10 mouse cellular contexts compared by ENCODE assay signal in genomic region chr10:77926140-77926539, GRCm38 (mm10). TPM values are rescaled to one million over a fixed set of nuclear protein-coding genes. Genes with fewer than 3 reads are reported as not detected.
DNase-seq lines count a peak whose midpoint lies in the region; ATAC-seq and TF ChIP-seq lines count a peak whose summit lies in the region.
"Had no signal": no experiment of that assay in that cellular context is flagged by ENCODE, and none has a peak within 500 bp of the region (broad histone marks: within the 10 kb centered on the region; RNA-seq: fewer than 3 reads in every experiment).

No protein-coding gene starts in this region.

- peak; percentile 72 for DNase-seq in hindbrain, embryonic 11.5 days (ENCODE audit: low spot score)
- peak; percentile 59 for DNase-seq in adrenal gland, postnatal 25 days
- peak; percentile 24 to 44 for DNase-seq in layer of hippocampus, postnatal 14 days (ENCODE audit: low spot score in 2 of 2)
- DNase-seq in naive thymus-derived CD4-positive, alpha-beta T cell, adult 2 months (ENCODE audit: low read depth): peak; percentile 59
- peak; percentile 81 for DNase-seq in thymus, postnatal 4 days

- no peak overlapping the region for H3K4me3 ChIP-seq in hindbrain, embryonic 11.5 days (ENCODE audit: low read depth, low read length)
- no peak overlapping the region for H3K4me3 ChIP-seq in hindbrain, embryonic 13.5 days
- H3K4me3 ChIP-seq in E14TG2a.4 (replicated peaks; ENCODE audit: low read length): no peak overlapping the region
- H3K4me3 ChIP-seq: embryonic facial prominence, embryonic 15.5 days; liver, embryonic 15.5 days had no signal

- TF ChIP-seq CTCF in E14TG2a.4 (conservative IDR thresholded peaks at IDR 0.05; ENCODE audit: low read length): peak; percentile 93

- H3K27me3 ChIP-seq in hindbrain, embryonic 11.5 days (ENCODE audit: control insufficient read depth, insufficient read depth, low read length): no peaks in the 10 kb centered on the region
- H3K27me3 ChIP-seq in hindbrain, embryonic 13.5 days: no peaks in the 10 kb centered on the region
- H3K27me3 ChIP-seq in E14TG2a.4 (ENCODE audit: insufficient read depth, low read length): 0 out of 2 replicates have a peak, but pooled peaks cover 6% of the 10 kb centered on the region
- H3K27me3 ChIP-seq: embryonic facial prominence, embryonic 15.5 days; liver, embryonic 15.5 days had no signal

- H3K27ac ChIP-seq in hindbrain, embryonic 11.5 days (ENCODE audit: low read depth, low read length): no peak overlapping the region
- no peak overlapping the region for H3K27ac ChIP-seq in hindbrain, embryonic 13.5 days
- H3K27ac ChIP-seq: embryonic facial prominence, embryonic 15.5 days; liver, embryonic 15.5 days had no signal

- no peak overlapping the region for H3K4me2 ChIP-seq in hindbrain, embryonic 11.5 days (replicated peaks; ENCODE audit: low read depth, low read length)
- no peak overlapping the region for H3K4me2 ChIP-seq in hindbrain, embryonic 13.5 days
- H3K4me2 ChIP-seq: embryonic facial prominence, embryonic 15.5 days; liver, embryonic 15.5 days had no signal

- ATAC-seq in hindbrain, embryonic 11.5 days (ENCODE audit: low FRiP score): no peak
- no peak for ATAC-seq in hindbrain, embryonic 13.5 days (ENCODE audit: low FRiP score)
- ATAC-seq in erythroblast, adult 5-6 weeks (replicated peaks; ENCODE audit: low FRiP score, poor library complexity, severe bottlenecking): peak; percentile 55; the same call in 1 of the 2 replicates

- H3K36me3 ChIP-seq in hindbrain, embryonic 11.5 days (ENCODE audit: control insufficient read depth, insufficient read depth, low read length): no peaks in the 10 kb centered on the region
- no peaks in the 10 kb centered on the region for H3K36me3 ChIP-seq in hindbrain, embryonic 13.5 days
- no peaks in the 10 kb centered on the region for H3K36me3 ChIP-seq in E14TG2a.4 (ENCODE audit: insufficient read depth, low read length)
- H3K36me3 ChIP-seq: embryonic facial prominence, embryonic 15.5 days; liver, embryonic 15.5 days had no signal

- H3K9me3 ChIP-seq in hindbrain, embryonic 11.5 days (ENCODE audit: control insufficient read depth, low read length): no peaks in the 10 kb centered on the region
- H3K9me3 ChIP-seq in hindbrain, embryonic 13.5 days: no peaks in the 10 kb centered on the region
- no peaks in the 10 kb centered on the region for H3K9me3 ChIP-seq in E14TG2a.4 (ENCODE audit: low read length)
- H3K9me3 ChIP-seq: embryonic facial prominence, embryonic 15.5 days; liver, embryonic 15.5 days had no signal

- H3K4me1 ChIP-seq in hindbrain, embryonic 11.5 days (replicated peaks; ENCODE audit: control insufficient read depth, insufficient read depth, low read length): no peaks in the 10 kb centered on the region
- no peaks in the 10 kb centered on the region for H3K4me1 ChIP-seq in hindbrain, embryonic 13.5 days (replicated peaks)
- no peaks in the 10 kb centered on the region for H3K4me1 ChIP-seq in E14TG2a.4 (replicated peaks; ENCODE audit: low read depth, low read length)
- H3K4me1 ChIP-seq: embryonic facial prominence, embryonic 15.5 days; liver, embryonic 15.5 days had no signal

- WGBS in hindbrain, embryonic 11.5 days: 41% methylated on average over 7 of the region's 7 CpGs
- 51% methylated on average over 7 of the region's 7 CpGs for WGBS in hindbrain, embryonic 13.5 days

- no peak overlapping the region for H3K9ac ChIP-seq in hindbrain, embryonic 11.5 days (ENCODE audit: low read depth, low read length)
- no peak overlapping the region for H3K9ac ChIP-seq in hindbrain, embryonic 13.5 days
- H3K9ac ChIP-seq: embryonic facial prominence, embryonic 15.5 days; liver, embryonic 15.5 days had no signal

RNA-seq across cellular contexts. Expression of gene Lrrc3, which starts 23.8 kb away (rescaled TPM):
- polyA plus RNA-seq in hindbrain, embryonic 11.5 days (2014; fragmentation: Nextera tagmentation; extraction: Ambion mirVana): 3.1 and 3.6 TPM in 2 replicates
- polyA plus RNA-seq in hindbrain, embryonic 13.5 days (2015; fragmentation: Nextera tagmentation; extraction: Ambion mirVana): 12.5 and 14.0 TPM in 2 replicates
- total RNA-seq in adrenal gland, postnatal 25 days (2021): 5.5 and 8.0 TPM in 2 replicates
- total RNA-seq in erythroblast, adult 5-6 weeks (2015; ENCODE audit: low replicate concordance): not detected in 2 replicates
- total RNA-seq in erythroblast, adult 5-6 weeks (2017; ENCODE audit: low replicate concordance): not detected in 2 replicates
- 10 to 100 TPM; 10.4 to 10.8 TPM for total RNA-seq in layer of hippocampus, postnatal 14 days (2021)

RNA-seq across cellular contexts. Expression of gene Trpm2, which starts 44.2 kb away (rescaled TPM):
- polyA plus RNA-seq in hindbrain, embryonic 11.5 days (2014; fragmentation: Nextera tagmentation; extraction: Ambion mirVana): 0.56 and 1.4 TPM in 2 replicates
- 3.0 and 3.9 TPM in 2 replicates for polyA plus RNA-seq in hindbrain, embryonic 13.5 days (2015; fragmentation: Nextera tagmentation; extraction: Ambion mirVana)
- 1.2 and 2.7 TPM in 2 replicates for total RNA-seq in adrenal gland, postnatal 25 days (2021)
- total RNA-seq in erythroblast, adult 5-6 weeks (2015; ENCODE audit: low replicate concordance): 3.1 and 5.4 TPM in 2 replicates
- total RNA-seq in erythroblast, adult 5-6 weeks (2017; ENCODE audit: low replicate concordance): 3.4 and 9.8 TPM in 2 replicates
- 10 to 100 TPM; 31.3 to 32.6 TPM for total RNA-seq in layer of hippocampus, postnatal 14 days (2021)

RNA-seq across cellular contexts. Expression of gene 1810043G02Rik, which starts 52.2 kb away (rescaled TPM):
- polyA plus RNA-seq in hindbrain, embryonic 11.5 days (2014; fragmentation: Nextera tagmentation; extraction: Ambion mirVana): 33.2 and 37.1 TPM in 2 replicates
- 38.1 and 40.5 TPM in 2 replicates for polyA plus RNA-seq in hindbrain, embryonic 13.5 days (2015; fragmentation: Nextera tagmentation; extraction: Ambion mirVana)
- total RNA-seq in adrenal gland, postnatal 25 days (2021): 18.5 and 22.1 TPM in 2 replicates
- total RNA-seq in erythroblast, adult 5-6 weeks (2015; ENCODE audit: low replicate concordance): 0.77 and 3.1 TPM in 2 replicates
- total RNA-seq in erythroblast, adult 5-6 weeks (2017; ENCODE audit: low replicate concordance): 0.28 and 0.68 TPM in 2 replicates
- 10 to 100 TPM; 35.2 to 37.4 TPM for total RNA-seq in layer of hippocampus, postnatal 14 days (2021)
